Mouse (Mus musculus): Measurements from ENCODE around the gene Hps4.

GRCm38 (mm10) chr5:112326446-112327009 lies 16.4 kb upstream of the Hps4 start:
- TF ChIP-seq POLR2A (IDR thresholded peaks at IDR 0.05; ENCODE audit: low read depth, low read length) (no peak), CTCF (conservative IDR thresholded peaks at IDR 0.05; ENCODE audit: insufficient read depth, insufficient read length, low read depth, low read length) (no peak)

Measured in kidney, adult 2 months (tissue).